Mouse (Mus musculus): Measurements from ENCODE around the gene Treh.

DNA sequence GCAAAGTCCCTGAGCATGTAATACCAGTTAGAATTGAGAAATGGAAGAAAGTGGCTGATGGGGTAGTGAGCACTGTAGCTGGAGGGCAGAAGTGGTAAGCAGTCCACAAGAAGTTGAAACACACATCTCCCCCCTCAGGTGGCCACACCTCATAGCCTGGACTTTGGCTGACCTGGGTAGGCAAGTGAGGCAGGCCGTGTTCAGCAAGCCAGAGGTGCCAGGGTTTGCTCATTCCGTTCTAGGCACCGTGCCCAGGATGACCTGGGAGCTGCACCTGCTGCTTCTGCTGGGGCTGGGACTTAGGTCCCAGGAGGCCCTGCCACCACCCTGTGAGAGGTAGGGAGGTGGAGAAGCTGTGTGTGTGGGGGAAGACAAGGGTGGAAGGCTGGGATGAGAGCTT is at the start of gene Treh:
- TF ChIP-seq CTCF (IDR thresholded peaks at IDR 0.05; ENCODE audit: insufficient read depth, low read depth, low read length) (no peak), POLR2A (IDR thresholded peaks at IDR 0.05; ENCODE audit: insufficient read depth, low read depth, low read length) (no peak)
